Mouse (Mus musculus) brain, adult 10 weeks (tissue): Measurements from ENCODE around the gene Tpsg1. TPM values are rescaled to one million over a fixed set of nuclear protein-coding genes. Genes with fewer than 3 reads are reported as not detected.

ENCODE experiments used
- polyA plus RNA-seq: library from polyadenylated mRNA; stranded (reverse); fragments of 350-450 nt; fragmentation: Illumina TruSeq; extraction: RNeasy Lipid Tissue Mini Kit (QIAGEN cat#74804); gene quantifications from one replicate; pipeline ENCODE4 v1.2.3, GENCODE M21; 2015; ENCODE audit warnings: low read depth, low replicate concordance

Gene Tpsg1
- not detected for polyA plus RNA-seq

GRCm38 (mm10) chr17:25368973-25369372 is at the start of gene Tpsg1:
Gene Tpsg1 (plus strand): TSS chr17:25369273.

GRCm38 (mm10) chr17:25345462-25345861 is 23.6 kb upstream of the Tpsg1 start, which contains the start of gene Tpsab1:
Gene Tpsab1 (minus strand): TSS chr17:25345562.

GRCm38 (mm10) chr17:25366005-25366404 is 3.1 kb upstream of the Tpsg1 start, which contains the start of gene Tpsb2:
Gene Tpsb2 (plus strand): TSS chr17:25366305.

Other genes starting within 250 kb of the Tpsg1 start
- not detected for gene Ptx4, start 248.5 kb upstream of the Tpsg1 start, polyA plus RNA-seq
- 34.5 TPM for gene Clcn7, start 235.9 kb upstream of the Tpsg1 start, polyA plus RNA-seq
- gene Ccdc154, start 206.8 kb upstream of the Tpsg1 start, polyA plus RNA-seq: not detected
- not detected for gene Gm38655, start 193.8 kb upstream of the Tpsg1 start, polyA plus RNA-seq
- gene BC003965, start 184.7 kb upstream of the Tpsg1 start, polyA plus RNA-seq: 24.5 TPM
- gene Unkl, start 180.9 kb upstream of the Tpsg1 start, polyA plus RNA-seq: 35.6 TPM
- gene Gnptg, start 129.1 kb upstream of the Tpsg1 start, polyA plus RNA-seq: 127 TPM
- gene Tsr3, start 129.1 kb upstream of the Tpsg1 start, polyA plus RNA-seq: 33.2 TPM
- 27.7 TPM for gene Baiap3, start 112.9 kb upstream of the Tpsg1 start, polyA plus RNA-seq
- gene Ube2i, start 94.7 kb upstream of the Tpsg1 start, polyA plus RNA-seq: 197 TPM
- gene Prss34, start 70.9 kb upstream of the Tpsg1 start, polyA plus RNA-seq: not detected
- gene Prss28, start 60.6 kb upstream of the Tpsg1 start, polyA plus RNA-seq: not detected
- gene Prss29, start 50.6 kb upstream of the Tpsg1 start, polyA plus RNA-seq: not detected
- gene Tpsab1, start 23.7 kb upstream of the Tpsg1 start, polyA plus RNA-seq: not detected
- gene Tpsb2, start 3.0 kb upstream of the Tpsg1 start, polyA plus RNA-seq: 0.45 TPM
- gene Cacna1h, start 64.5 kb downstream of the Tpsg1 start, polyA plus RNA-seq: 24.6 TPM
- 0.89 TPM for gene Tekt4, start 85.3 kb downstream of the Tpsg1 start, polyA plus RNA-seq
- 0.22 TPM for gene Sstr5, start 128.0 kb downstream of the Tpsg1 start, polyA plus RNA-seq
- gene Sox8, start 201.4 kb downstream of the Tpsg1 start, polyA plus RNA-seq: 37.3 TPM
- gene Lmf1, start 209.8 kb downstream of the Tpsg1 start, polyA plus RNA-seq: 17.9 TPM